Mouse (Mus musculus): Measurements from ENCODE around the gene Pgm2l1. TPM values are rescaled to one million over a fixed set of nuclear protein-coding genes. Genes with fewer than 3 reads are reported as not detected.

Pgm2l1 gene
- total and polyA plus RNA-seq, 3 experiments = 5.7 to 10.5 TPM; not detected in 1

- no peak for DNase-seq (ENCODE audit: low read depth, low spot score)
- H3K9ac ChIP-seq (ENCODE audit: control insufficient read depth, low read depth, low read length, poor library complexity, severe bottlenecking) = no peak overlapping the region
- peaks cover 7 to 20% of the 10 kb centered on the region in 2 experiments for H3K4me1 ChIP-seq (ENCODE audit: control insufficient read depth in 1 of 2, insufficient read depth in 2 of 2, low read length in 2 of 2)
- H3K9me3 ChIP-seq (replicated peaks; ENCODE audit: insufficient read depth, low read length) = no peaks in the 10 kb centered on the region
- H3K27ac ChIP-seq (ENCODE audit: control insufficient read depth, low read depth, low read length) = no peak overlapping the region
- no peak overlapping the region for H3K4me3 ChIP-seq (ENCODE audit: control insufficient read depth in 1 of 2, insufficient read depth in 1 of 2, low read depth in 2 of 2, low read length in 2 of 2)
- no peaks in the 10 kb centered on the region; a peak in 1 of 4 replicates for H3K27me3 ChIP-seq (ENCODE audit: control insufficient read depth in 1 of 2, insufficient read depth in 2 of 2, low read length in 2 of 2)
- no peak for TF ChIP-seq JUND (IDR thresholded peaks at IDR 0.05; ENCODE audit: low read depth, low read length)
- no peak for TF ChIP-seq NRF1 (IDR thresholded peaks at IDR 0.05; ENCODE audit: insufficient read depth, low read depth, low read length, poor library complexity, severe bottlenecking)
- TF ChIP-seq SIN3A (IDR thresholded peaks at IDR 0.05; ENCODE audit: low read length) = no peak
- no peak for TF ChIP-seq E2F4 (IDR thresholded peaks at IDR 0.05; ENCODE audit: borderline replicate concordance, low read depth, low read length)
- no peak for TF ChIP-seq POLR2AphosphoS5 (IDR thresholded peaks at IDR 0.05; ENCODE audit: borderline replicate concordance, low read depth, low read length)
- no peak for TF ChIP-seq ZC3H11A (IDR thresholded peaks at IDR 0.05; ENCODE audit: low read depth, low read length)
- no peak for TF ChIP-seq TBP (IDR thresholded peaks at IDR 0.05; ENCODE audit: low read depth, low read length)
- TF ChIP-seq MAZ (IDR thresholded peaks at IDR 0.05; ENCODE audit: low read depth, low read length) = no peak
- TF ChIP-seq MYB (IDR thresholded peaks at IDR 0.05; ENCODE audit: low read depth, low read length) = no peak
- TF ChIP-seq BHLHE40 (IDR thresholded peaks at IDR 0.05; ENCODE audit: borderline replicate concordance, low read depth, low read length) = no peak
- no peaks in the 10 kb centered on the region for H3K79me2 ChIP-seq (ENCODE audit: control insufficient read depth, insufficient read depth, low read length, poor library complexity)
- H3K36me3 ChIP-seq (ENCODE audit: control insufficient read depth in 1 of 2, insufficient read depth in 2 of 2, low read length in 2 of 2) = peaks cover 0 to 11% of the 10 kb centered on the region in 2 experiments; a peak in 2 of 4 replicates
These were observed 23.6 kb upstream of the Pgm2l1 start for GRCm38 (mm10) chr7:100203616-100204015.

- H3K27ac ChIP-seq (ENCODE audit: control insufficient read depth, low read depth, low read length) = no peak overlapping the region
- H3K79me2 ChIP-seq (ENCODE audit: control insufficient read depth, insufficient read depth, low read length, poor library complexity) = no peaks in the 10 kb centered on the region
- peaks cover 0 to 11% of the 10 kb centered on the region in 2 experiments; a peak in 2 of 4 replicates for H3K36me3 ChIP-seq (ENCODE audit: control insufficient read depth in 1 of 2, insufficient read depth in 2 of 2, low read length in 2 of 2)
- no peak overlapping the region for H3K4me3 ChIP-seq (ENCODE audit: control insufficient read depth in 1 of 2, insufficient read depth in 1 of 2, low read depth in 2 of 2, low read length in 2 of 2)
- H3K27me3 ChIP-seq (ENCODE audit: control insufficient read depth in 1 of 2, insufficient read depth in 2 of 2, low read length in 2 of 2) = no peaks in the 10 kb centered on the region; a peak in 1 of 4 replicates
- no peaks in the 10 kb centered on the region for H3K9me3 ChIP-seq (replicated peaks; ENCODE audit: insufficient read depth, low read length)
- no peak for TF ChIP-seq ZC3H11A (IDR thresholded peaks at IDR 0.05; ENCODE audit: low read depth, low read length)
- TF ChIP-seq UBTF (IDR thresholded peaks at IDR 0.05; ENCODE audit: borderline replicate concordance, insufficient read depth, low read depth, low read length) = no peak
- TF ChIP-seq ZKSCAN1 (IDR thresholded peaks at IDR 0.05; ENCODE audit: low read depth, low read length) = no peak
- TF ChIP-seq E2F4 (IDR thresholded peaks at IDR 0.05; ENCODE audit: borderline replicate concordance, low read depth, low read length) = no peak
- no peak for TF ChIP-seq RAD21 (IDR thresholded peaks at IDR 0.05; ENCODE audit: low read depth, low read length)
- TF ChIP-seq RCOR1 (IDR thresholded peaks at IDR 0.05; ENCODE audit: low read depth, low read length) = no peak
- no peak for TF ChIP-seq CHD1 (IDR thresholded peaks at IDR 0.05; ENCODE audit: low read depth, low read length)
- TF ChIP-seq USF2 (IDR thresholded peaks at IDR 0.05; ENCODE audit: borderline replicate concordance in 1 of 2, insufficient read depth in 1 of 2, low read depth in 1 of 2, low read length in 2 of 2) = no peak
- TF ChIP-seq HCFC1 (IDR thresholded peaks at IDR 0.05; ENCODE audit: low read depth, low read length) = no peak
- no peak for TF ChIP-seq BHLHE40 (IDR thresholded peaks at IDR 0.05; ENCODE audit: borderline replicate concordance, low read depth, low read length)
- no peak for TF ChIP-seq SMC3 (IDR thresholded peaks at IDR 0.05; ENCODE audit: low read depth, low read length)
- no peak for TF ChIP-seq POLR2A (IDR thresholded peaks at IDR 0.05; ENCODE audit: control insufficient read depth in 1 of 2, insufficient read depth in 1 of 2, low read depth in 1 of 2, low read length in 2 of 2, poor library complexity in 1 of 2)
- TF ChIP-seq USF1 (IDR thresholded peaks at IDR 0.05; ENCODE audit: low read depth, low read length) = no peak
- TF ChIP-seq MAZ (IDR thresholded peaks at IDR 0.05; ENCODE audit: low read depth, low read length) = no peak
- no peak for TF ChIP-seq MAFK (IDR thresholded peaks at IDR 0.05; ENCODE audit: borderline replicate concordance, low read depth, low read length)
- no peak for TF ChIP-seq GATA1 (IDR thresholded peaks at IDR 0.05; ENCODE audit: low read depth, low read length)
- TF ChIP-seq ELF1 (IDR thresholded peaks at IDR 0.05; ENCODE audit: low read depth, low read length) = no peak
- TF ChIP-seq NRF1 (IDR thresholded peaks at IDR 0.05; ENCODE audit: insufficient read depth, low read depth, low read length, poor library complexity, severe bottlenecking) = no peak
- TF ChIP-seq EP300 (IDR thresholded peaks at IDR 0.05; ENCODE audit: low read depth in 1 of 2, low read length in 2 of 2) = no peak
- no peak for DNase-seq (ENCODE audit: low read depth, low spot score)
- peaks cover 7 to 20% of the 10 kb centered on the region in 2 experiments for H3K4me1 ChIP-seq (ENCODE audit: control insufficient read depth in 1 of 2, insufficient read depth in 2 of 2, low read length in 2 of 2)
- no peak overlapping the region for H3K9ac ChIP-seq (ENCODE audit: control insufficient read depth, low read depth, low read length, poor library complexity, severe bottlenecking)
These were observed 22.3 kb upstream of the Pgm2l1 start for GRCm38 (mm10) chr7:100204871-100205270.

Measured in MEL (cell line).